Mouse (Mus musculus) heart, embryonic 11.5 days (tissue): ENCODE data around the gene Enthd1. TPM values are rescaled to one million over a fixed set of nuclear protein-coding genes. Genes with fewer than 3 reads are reported as not detected.

Experiments
- ATAC-seq: fragments of 200-750 bp; cut with Nextera tagmentation; replicated peaks from 2 replicates; pipeline ENCODE4 v1.8.0; 2017; ENCODE audit warnings: moderate library complexity; ENCODE audit not compliant: insufficient number of reproducible peaks, low FRiP score, low TSS enrichment
- H3K27ac ChIP-seq: fragments of 300-500 bp; sonication (generic); 2 replicates; pipeline ENCODE4 v1.5.1; 2014; ENCODE audit warnings: mild to moderate bottlenecking, low read depth, low read length
- H3K27me3 ChIP-seq: fragments of 300-500 bp; sonication (generic); 2 replicates; pipeline ENCODE4 v1.6.1; 2014; ENCODE audit warnings: mild to moderate bottlenecking, low read length, mixed read lengths; ENCODE audit not compliant: control insufficient read depth, insufficient read depth
- H3K36me3 ChIP-seq: fragments of 300-500 bp; sonication (generic); 2 replicates; pipeline ENCODE4 v1.6.1; 2014; ENCODE audit warnings: mild to moderate bottlenecking, low read length, moderate library complexity, mixed read lengths; ENCODE audit not compliant: control insufficient read depth, insufficient read depth
- H3K4me1 ChIP-seq: fragments of 300-500 bp; sonication (generic); 2 replicates; pipeline ENCODE4 v1.6.1; 2014; ENCODE audit warnings: low read length; ENCODE audit not compliant: control insufficient read depth, insufficient read depth
- H3K4me2 ChIP-seq: fragments of 300-500 bp; sonication (generic); 2 replicates; pipeline ENCODE4 v1.6.1; 2014; ENCODE audit warnings: mild to moderate bottlenecking, moderate library complexity
- H3K4me3 ChIP-seq: fragments of 300-500 bp; sonication (generic); 2 replicates; pipeline ENCODE4 v1.5.1; 2014; ENCODE audit warnings: low read depth, low read length
- H3K9ac ChIP-seq: fragments of 300-500 bp; sonication (generic); 2 replicates; pipeline ENCODE4 v1.6.1; 2014; ENCODE audit warnings: mild to moderate bottlenecking, low read depth, low read length, moderate library complexity
- H3K9me3 ChIP-seq: fragments of 300-500 bp; sonication (generic); replicated peaks from 2 replicates; pipeline ENCODE4 v1.6.1; 2016; ENCODE audit warnings: low read length; ENCODE audit not compliant: control insufficient read depth
- WGBS: fragments of 180-500 bp; shearing (Covaris S2); extraction: QIAGEN DNeasy Blood & Tissue Kit; methylation state at CpG from one replicate; pipeline ENCODE4 v1.1.7; 2014; ENCODE audit not compliant: insufficient replicate concordance; 5-methylcytosine and 5-hydroxymethylcytosine counted together
- polyA plus RNA-seq: library from polyadenylated mRNA; unstranded; fragments of >200 nt; fragmentation: Nextera tagmentation; extraction: Ambion mirVana; gene quantifications from 2 replicates; pipeline ENCODE4 v1.2.1, GENCODE M21; 2014

The Enthd1 gene
- polyA plus RNA-seq, 1 experiment from 2014 or later, result not detected

- H3K36me3 ChIP-seq, result no peaks in the 10 kb centered on the region
- no peaks in the 10 kb centered on the region for H3K4me1 ChIP-seq
- H3K27ac ChIP-seq, result no peak overlapping the region
- H3K9me3 ChIP-seq, result no peaks in the 10 kb centered on the region
- no peak overlapping the region for H3K9ac ChIP-seq
- no peak overlapping the region for H3K4me3 ChIP-seq
- no peak for ATAC-seq
- WGBS, result 59% methylated on average over 1 of the region's 1 CpGs
- peaks cover 27% of the 10 kb centered on the region for H3K27me3 ChIP-seq
- H3K4me2 ChIP-seq, result no peak overlapping the region
Observed at GRCm38 (mm10) chr15:80570226-80570625, 5.3 kb upstream of the Enthd1 start.

DNA sequence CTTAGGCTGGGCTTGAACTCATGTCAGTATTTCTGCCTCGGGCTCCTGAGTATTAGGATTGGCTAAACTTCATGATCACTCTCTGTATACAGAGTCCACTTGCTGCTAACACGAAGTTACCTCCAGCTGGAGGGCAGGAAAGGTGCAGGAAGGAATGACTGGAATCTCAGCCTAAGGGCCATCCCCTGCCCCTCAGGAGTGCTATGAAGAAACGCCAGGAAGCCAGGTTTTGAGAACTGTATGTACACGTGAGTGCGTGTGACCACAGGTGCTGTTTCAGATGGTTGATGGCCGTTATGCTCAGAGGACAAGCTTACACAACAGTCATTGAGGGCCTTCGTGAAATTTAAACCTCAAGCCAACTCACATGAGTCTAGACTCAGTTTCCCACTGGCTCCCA is 4.2 kb upstream of the Enthd1 start:
- H3K9me3 ChIP-seq, result no peaks in the 10 kb centered on the region
- no peaks in the 10 kb centered on the region for H3K4me1 ChIP-seq
- H3K4me3 ChIP-seq, result no peak overlapping the region
- H3K4me2 ChIP-seq, result no peak overlapping the region
- peaks cover 28% of the 10 kb centered on the region for H3K27me3 ChIP-seq
- ATAC-seq, result no peak
- no peaks in the 10 kb centered on the region for H3K36me3 ChIP-seq
- WGBS, result 71% methylated on average over 7 of the region's 7 CpGs
- H3K9ac ChIP-seq, result no peak overlapping the region
- H3K27ac ChIP-seq, result no peak overlapping the region

DNA sequence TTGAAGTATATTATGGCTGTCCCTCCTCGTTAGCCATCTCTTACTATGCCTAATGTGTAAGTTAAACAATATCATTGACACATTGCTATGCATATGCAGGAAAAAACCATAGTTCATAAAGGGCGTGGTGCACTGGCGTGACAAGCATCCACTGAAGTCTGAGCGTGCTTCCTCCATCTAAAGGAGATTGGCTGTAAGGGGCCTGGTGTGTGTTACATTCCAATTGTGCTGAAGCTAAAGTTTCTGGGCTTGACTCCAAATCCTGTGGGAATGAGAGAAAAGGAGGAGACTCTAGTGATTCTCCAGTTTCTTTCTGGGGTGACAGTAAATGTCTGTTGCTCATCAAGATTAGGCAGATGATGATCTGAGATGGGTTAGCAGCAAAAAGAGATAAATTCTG is 2.8 kb upstream of the Enthd1 start:
- H3K27ac ChIP-seq, result no peak overlapping the region
- no peaks in the 10 kb centered on the region for H3K9me3 ChIP-seq
- WGBS, result 76% methylated on average over 4 of the region's 4 CpGs
- H3K4me3 ChIP-seq, result no peak overlapping the region
- H3K36me3 ChIP-seq, result no peaks in the 10 kb centered on the region
- ATAC-seq, result no peak
- H3K27me3 ChIP-seq, result peaks cover 26% of the 10 kb centered on the region
- no peak overlapping the region for H3K4me2 ChIP-seq
- no peak overlapping the region for H3K9ac ChIP-seq
- H3K4me1 ChIP-seq, result no peaks in the 10 kb centered on the region

- no peak overlapping the region for H3K27ac ChIP-seq
- H3K27me3 ChIP-seq, result peaks cover 23% of the 10 kb centered on the region
- 81% methylated on average over 3 of the region's 3 CpGs for WGBS
- H3K4me1 ChIP-seq, result no peaks in the 10 kb centered on the region
- no peaks in the 10 kb centered on the region for H3K36me3 ChIP-seq
- H3K9ac ChIP-seq, result no peak overlapping the region
- H3K4me2 ChIP-seq, result no peak overlapping the region
- ATAC-seq, result no peak
- no peaks in the 10 kb centered on the region for H3K9me3 ChIP-seq
- no peak overlapping the region for H3K4me3 ChIP-seq
Observed at GRCm38 (mm10) chr15:80567139-80567538, 2.2 kb upstream of the Enthd1 start.

- Histone ChIP-seq H3K4me1 (no peaks in the 10 kb centered on the region), H3K36me3 (no peaks in the 10 kb centered on the region), H3K4me2 (no peak overlapping the region), H3K27ac (no peak overlapping the region), H3K9ac (no peak overlapping the region), H3K27me3 (peaks cover 23% of the 10 kb centered on the region), H3K4me3 (no peak overlapping the region), H3K9me3 (no peaks in the 10 kb centered on the region)
- WGBS, result 88% methylated on average over 6 of the region's 6 CpGs
- ATAC-seq, result no peak
Observed at GRCm38 (mm10) chr15:80566696-80567095, 1.7 kb upstream of the Enthd1 start.

GRCm38 (mm10) chr15:80563634-80564208 is 1.2 kb downstream of the Enthd1 start:
- H3K9me3 ChIP-seq, result no peaks in the 10 kb centered on the region
- no peak overlapping the region for H3K4me3 ChIP-seq
- peaks cover 8% of the 10 kb centered on the region for H3K4me1 ChIP-seq
- H3K27ac ChIP-seq, result no peak overlapping the region
- H3K36me3 ChIP-seq, result no peaks in the 10 kb centered on the region
- WGBS, result 86% methylated on average over 6 of the region's 6 CpGs
- H3K27me3 ChIP-seq, result peaks cover 16% of the 10 kb centered on the region
- ATAC-seq, result no peak
- no peak overlapping the region for H3K9ac ChIP-seq
- no peak overlapping the region for H3K4me2 ChIP-seq

DNA sequence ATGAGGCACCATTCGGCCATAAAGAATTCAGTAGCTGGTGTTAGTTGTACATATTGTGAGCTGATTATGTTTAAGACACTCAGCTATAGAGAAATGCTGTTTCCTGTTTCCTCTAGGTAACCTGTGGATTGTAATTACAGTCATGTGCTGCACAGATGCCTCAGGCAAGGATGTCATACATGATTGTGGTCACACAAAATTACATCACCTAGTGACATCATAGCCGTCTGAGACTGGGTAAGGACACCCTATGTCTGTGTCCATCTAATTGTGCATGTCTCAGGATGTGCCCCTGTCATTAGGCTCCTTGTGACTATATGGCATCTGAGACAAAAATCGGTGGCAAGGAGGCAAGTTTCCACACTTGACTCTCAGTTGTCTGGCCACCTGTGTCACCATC is 2.5 kb downstream of the Enthd1 start:
- 65% methylated on average over 3 of the region's 3 CpGs for WGBS
- H3K9ac ChIP-seq, result no peak overlapping the region

DNA sequence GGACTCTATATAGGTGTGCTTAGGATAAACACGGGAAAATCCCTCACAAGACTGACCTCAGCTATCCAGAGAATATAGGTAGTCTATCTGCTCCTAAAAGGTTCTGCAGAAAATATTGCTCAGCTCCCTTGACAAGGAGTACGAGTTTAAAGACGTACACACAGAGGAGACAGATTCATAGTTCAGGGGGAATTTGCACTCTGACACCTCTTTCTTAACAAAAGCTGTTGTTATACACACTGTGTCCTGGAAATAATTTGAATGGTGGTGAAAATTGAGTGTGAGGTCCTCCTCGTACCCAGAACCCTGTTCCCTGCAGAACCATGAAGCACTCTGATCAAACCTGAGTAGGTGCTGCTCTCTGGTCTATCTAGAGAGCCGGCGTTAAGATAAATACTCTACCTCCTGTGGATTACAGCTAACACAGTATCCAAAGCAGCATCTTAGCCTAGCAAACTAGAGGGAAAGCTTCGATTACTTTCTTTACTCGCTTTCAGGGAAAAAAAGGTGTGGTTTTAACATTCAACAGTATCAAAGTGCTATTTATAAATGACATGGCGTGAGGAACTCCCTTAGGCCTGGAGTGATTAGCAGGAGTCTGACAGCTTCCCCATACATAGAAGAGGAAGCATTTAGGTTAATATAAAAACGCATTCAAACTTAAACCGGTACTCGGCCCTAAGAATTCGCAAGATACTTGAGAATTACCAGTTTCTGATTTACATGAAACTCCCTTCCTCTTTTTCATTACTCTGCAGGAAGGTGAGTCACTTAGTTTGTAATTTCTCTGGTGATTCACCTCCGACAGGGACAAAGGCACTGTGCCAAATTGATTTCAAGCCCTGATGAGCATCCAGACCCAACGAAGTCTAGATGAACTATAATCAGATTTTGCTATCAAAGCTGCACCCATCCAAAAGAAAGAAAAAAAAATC is 4.0 kb downstream of the Enthd1 start:
- no peak for ATAC-seq
- Histone ChIP-seq H3K27me3 (peaks cover 5% of the 10 kb centered on the region), H3K36me3 (no peaks in the 10 kb centered on the region), H3K4me1 (peaks cover 8% of the 10 kb centered on the region), H3K9me3 (no peaks in the 10 kb centered on the region), H3K9ac (no peak overlapping the region), H3K27ac (no peak overlapping the region), H3K4me2 (no peak overlapping the region), H3K4me3 (no peak overlapping the region)
- 53% methylated on average over 15 of the region's 15 CpGs for WGBS

More for the DNA sequence above, 2.5 kb downstream of the Enthd1 start:
- Histone ChIP-seq H3K4me1 (peaks cover 8% of the 10 kb centered on the region), H3K36me3 (no peaks in the 10 kb centered on the region), H3K27me3 (peaks cover 11% of the 10 kb centered on the region), H3K27ac (no peak overlapping the region), H3K9me3 (no peaks in the 10 kb centered on the region), H3K4me2 (no peak overlapping the region), H3K4me3 (no peak overlapping the region)
- ATAC-seq, result no peak
